Mouse (Mus musculus): ENCODE measurements around the gene Srbd1. TPM values are rescaled to one million over a fixed set of nuclear protein-coding genes. Genes with fewer than 3 reads are reported as not detected.
A peak's percentile ranks its signal among the peaks of the same experiment; 100 is the strongest.

The Srbd1 gene
- polyA plus RNA-seq, 1 experiment from 2014 or later, result 18.4 TPM

GRCm38 (mm10) chr17:86170164-86170958, 25.4 kb upstream of the Srbd1 start:
- H3K9ac ChIP-seq (ENCODE audit: low read length), result 0 out of 2 replicates have a peak overlapping the region, but pooled peaks have one; percentile 8
- H3K4me3 ChIP-seq (ENCODE audit: low read length), result peak overlapping the region; percentile 85
- 64% methylated on average over 9 of the region's 9 CpGs for WGBS
- H3K4me2 ChIP-seq (ENCODE audit: low read depth, low read length), result peak overlapping the region; percentile 97
- H3K4me1 ChIP-seq (replicated peaks; ENCODE audit: control insufficient read depth, insufficient read depth, low read length), result peaks cover 14% of the 10 kb centered on the region
- H3K27me3 ChIP-seq (ENCODE audit: control insufficient read depth, insufficient read depth, low read depth, low read length), result no peaks in the 10 kb centered on the region
- ATAC-seq (ENCODE audit: low read depth), result no peak
- H3K27ac ChIP-seq (ENCODE audit: low read length), result no peak overlapping the region
- no peaks in the 10 kb centered on the region for H3K9me3 ChIP-seq (ENCODE audit: control insufficient read depth, low read length)
- no peaks in the 10 kb centered on the region; the same call in 1 of the 2 replicates for H3K36me3 ChIP-seq (ENCODE audit: control insufficient read depth, insufficient read depth, low read length)

- no peaks in the 10 kb centered on the region for H3K27me3 ChIP-seq (ENCODE audit: control insufficient read depth, insufficient read depth, low read depth, low read length)
- no peak for ATAC-seq (ENCODE audit: low read depth)
- H3K27ac ChIP-seq (ENCODE audit: low read length), result no peak overlapping the region
- H3K4me2 ChIP-seq (ENCODE audit: low read depth, low read length), result peak overlapping the region; percentile 97
- peak overlapping the region; percentile 94 for H3K9ac ChIP-seq (ENCODE audit: low read length)
- peak overlapping the region; percentile 85 for H3K4me3 ChIP-seq (ENCODE audit: low read length)
- no peaks in the 10 kb centered on the region; the same call in 1 of the 2 replicates for H3K36me3 ChIP-seq (ENCODE audit: control insufficient read depth, insufficient read depth, low read length)
- 11% methylated on average over 6 of the region's 6 CpGs for WGBS
- H3K4me1 ChIP-seq (replicated peaks; ENCODE audit: control insufficient read depth, insufficient read depth, low read length), result peaks cover 22% of the 10 kb centered on the region
- H3K9me3 ChIP-seq (ENCODE audit: control insufficient read depth, low read length), result no peaks in the 10 kb centered on the region
Measured at GRCm38 (mm10) chr17:86169092-86169491, 24.1 kb upstream of the Srbd1 start.

GRCm38 (mm10) chr17:86168231-86168981, 23.4 kb upstream of the Srbd1 start:
- Histone ChIP-seq H3K4me1 (replicated peaks; ENCODE audit: control insufficient read depth, insufficient read depth, low read length) (peaks cover 22% of the 10 kb centered on the region), H3K27ac (ENCODE audit: low read length) (peak overlapping the region; percentile 95), H3K36me3 (ENCODE audit: control insufficient read depth, insufficient read depth, low read length) (no peaks in the 10 kb centered on the region; the same call in 1 of the 2 replicates), H3K4me3 (ENCODE audit: low read length) (peak overlapping the region; percentile 85), H3K27me3 (ENCODE audit: control insufficient read depth, insufficient read depth, low read depth, low read length) (no peaks in the 10 kb centered on the region), H3K9me3 (ENCODE audit: control insufficient read depth, low read length) (no peaks in the 10 kb centered on the region), H3K9ac (ENCODE audit: low read length) (peak overlapping the region; percentile 94), H3K4me2 (ENCODE audit: low read depth, low read length) (peak overlapping the region; percentile 97)
- 0 out of 2 replicates have a peak, but pooled peaks have one; percentile 4 for ATAC-seq (ENCODE audit: low read depth)
- under 1% methylated on average over 64 of the region's 64 CpGs for WGBS

GRCm38 (mm10) chr17:86167320-86168230, 22.6 kb upstream of the Srbd1 start, which contains the start of gene Prkce:
Gene Prkce (plus strand): TSS chr17:86167785.
- Histone ChIP-seq H3K27me3 (ENCODE audit: control insufficient read depth, insufficient read depth, low read depth, low read length) (no peaks in the 10 kb centered on the region), H3K27ac (ENCODE audit: low read length) (peak within 1 kb of the TSS; percentile 95), H3K4me2 (ENCODE audit: low read depth, low read length) (peak within 1 kb of the TSS; percentile 97), H3K9ac (ENCODE audit: low read length) (peak within 1 kb of the TSS; percentile 94), H3K36me3 (ENCODE audit: control insufficient read depth, insufficient read depth, low read length) (no peaks in the 10 kb centered on the region), H3K4me3 (ENCODE audit: low read length) (peak within 1 kb of the TSS; percentile 85), H3K4me1 (replicated peaks; ENCODE audit: control insufficient read depth, insufficient read depth, low read length) (peaks cover 22% of the 10 kb centered on the region), H3K9me3 (ENCODE audit: control insufficient read depth, low read length) (no peaks in the 10 kb centered on the region)
- ATAC-seq (ENCODE audit: low read depth), result peak; percentile 76
- under 1% methylated on average over 87 of the region's 115 CpGs for WGBS

- Histone ChIP-seq H3K9me3 (ENCODE audit: control insufficient read depth, low read length) (no peaks in the 10 kb centered on the region), H3K4me3 (ENCODE audit: low read length) (peak overlapping the region; percentile 85), H3K4me1 (replicated peaks; ENCODE audit: control insufficient read depth, insufficient read depth, low read length) (peaks cover 22% of the 10 kb centered on the region), H3K27ac (ENCODE audit: low read length) (peak overlapping the region; percentile 95), H3K27me3 (ENCODE audit: control insufficient read depth, insufficient read depth, low read depth, low read length) (no peaks in the 10 kb centered on the region), H3K4me2 (ENCODE audit: low read depth, low read length) (peak overlapping the region; percentile 97), H3K9ac (ENCODE audit: low read length) (peak overlapping the region; percentile 94), H3K36me3 (ENCODE audit: control insufficient read depth, insufficient read depth, low read length) (no peaks in the 10 kb centered on the region)
- peak; percentile 74 for ATAC-seq (ENCODE audit: low read depth)
- under 1% methylated on average over 46 of the region's 46 CpGs for WGBS
Measured at GRCm38 (mm10) chr17:86166567-86167319, 21.8 kb upstream of the Srbd1 start.

- H3K4me1 ChIP-seq (replicated peaks; ENCODE audit: control insufficient read depth, insufficient read depth, low read length), result peaks cover 22% of the 10 kb centered on the region
- H3K9ac ChIP-seq (ENCODE audit: low read length), result peak overlapping the region; percentile 94
- H3K27ac ChIP-seq (ENCODE audit: low read length), result peak overlapping the region; percentile 95
- no peaks in the 10 kb centered on the region for H3K27me3 ChIP-seq (ENCODE audit: control insufficient read depth, insufficient read depth, low read depth, low read length)
- peak overlapping the region; percentile 97 for H3K4me2 ChIP-seq (ENCODE audit: low read depth, low read length)
- no peak for ATAC-seq (ENCODE audit: low read depth)
- H3K9me3 ChIP-seq (ENCODE audit: control insufficient read depth, low read length), result no peaks in the 10 kb centered on the region
- 2% methylated on average over 19 of the region's 19 CpGs for WGBS
- peak overlapping the region; percentile 85 for H3K4me3 ChIP-seq (ENCODE audit: low read length)
- no peaks in the 10 kb centered on the region for H3K36me3 ChIP-seq (ENCODE audit: control insufficient read depth, insufficient read depth, low read length)
Measured at GRCm38 (mm10) chr17:86166051-86166566, 21.1 kb upstream of the Srbd1 start.

- H3K36me3 ChIP-seq (ENCODE audit: control insufficient read depth, insufficient read depth, low read length), result no peaks in the 10 kb centered on the region
- no peak overlapping the region for H3K9ac ChIP-seq (ENCODE audit: low read length)
- no peak overlapping the region for H3K4me3 ChIP-seq (ENCODE audit: low read length)
- no peaks in the 10 kb centered on the region for H3K9me3 ChIP-seq (ENCODE audit: control insufficient read depth, low read length)
- no peaks in the 10 kb centered on the region for H3K27me3 ChIP-seq (ENCODE audit: control insufficient read depth, insufficient read depth, low read depth, low read length)
- peaks cover 14% of the 10 kb centered on the region; the same call in 1 of the 2 replicates for H3K4me1 ChIP-seq (replicated peaks; ENCODE audit: control insufficient read depth, insufficient read depth, low read length)
- H3K27ac ChIP-seq (ENCODE audit: low read length), result no peak overlapping the region
- H3K4me2 ChIP-seq (ENCODE audit: low read depth, low read length), result no peak overlapping the region
- no peak for ATAC-seq (ENCODE audit: low read depth)
- WGBS, result 48% methylated on average over 7 of the region's 7 CpGs
Measured at GRCm38 (mm10) chr17:86164416-86164815, 19.4 kb upstream of the Srbd1 start.

GRCm38 (mm10) chr17:86162672-86163071, 17.7 kb upstream of the Srbd1 start:
- no peaks in the 10 kb centered on the region for H3K27me3 ChIP-seq (ENCODE audit: control insufficient read depth, insufficient read depth, low read depth, low read length)
- no peak overlapping the region for H3K4me3 ChIP-seq (ENCODE audit: low read length)
- no peak overlapping the region for H3K9ac ChIP-seq (ENCODE audit: low read length)
- no peak overlapping the region for H3K27ac ChIP-seq (ENCODE audit: low read length)
- 66% methylated on average over 15 of the region's 15 CpGs for WGBS
- ATAC-seq (ENCODE audit: low read depth), result no peak
- H3K9me3 ChIP-seq (ENCODE audit: control insufficient read depth, low read length), result no peaks in the 10 kb centered on the region
- no peak overlapping the region for H3K4me2 ChIP-seq (ENCODE audit: low read depth, low read length)
- H3K4me1 ChIP-seq (replicated peaks; ENCODE audit: control insufficient read depth, insufficient read depth, low read length), result peaks cover 9% of the 10 kb centered on the region; the same call in 1 of the 2 replicates
- no peaks in the 10 kb centered on the region for H3K36me3 ChIP-seq (ENCODE audit: control insufficient read depth, insufficient read depth, low read length)

All from lung, embryonic 16.5 days (tissue).